Mouse (Mus musculus) hindbrain, embryonic 14.5 days (tissue): ENCODE results near the gene Myo16. TPM values are rescaled to one million over a fixed set of nuclear protein-coding genes. Genes with fewer than 3 reads are reported as not detected.

Experiments
- ATAC-seq: fragments of 200-750 bp; cut with Nextera tagmentation; 2 replicates; pipeline ENCODE4 v1.8.0; 2017; ENCODE audit warnings: moderate number of reproducible peaks, mild to moderate bottlenecking, moderate TSS enrichment, moderate library complexity; ENCODE audit not compliant: low FRiP score
- DNase-seq: peaks from one replicate; pipeline ENCODE4 v3.0.0-alpha.2; 2015; ENCODE audit warnings: low spot score
- H3K27ac ChIP-seq: fragments of 300-500 bp; sonication (generic); 2 replicates; pipeline ENCODE4 v1.5.1; 2014; ENCODE audit warnings: mild to moderate bottlenecking, moderate library complexity
- H3K27me3 ChIP-seq: fragments of 300-500 bp; sonication (generic); 2 replicates; pipeline ENCODE4 v1.6.1; 2014; ENCODE audit warnings: mild to moderate bottlenecking, low read length, mixed read lengths; ENCODE audit not compliant: control insufficient read depth, insufficient read depth
- H3K36me3 ChIP-seq: fragments of 300-500 bp; sonication (generic); replicated peaks from 2 replicates; pipeline ENCODE4 v1.6.1; 2014; ENCODE audit not compliant: control insufficient read depth, insufficient read depth
- H3K4me1 ChIP-seq: fragments of 300-500 bp; sonication (generic); replicated peaks from 2 replicates; pipeline ENCODE4 v1.6.1; 2014; ENCODE audit warnings: antibody characterized with exemption, low read length, mixed read lengths; ENCODE audit not compliant: control insufficient read depth, insufficient read depth
- H3K4me2 ChIP-seq: fragments of 300-500 bp; sonication (generic); replicated peaks from 2 replicates; pipeline ENCODE4 v1.6.1; 2014; ENCODE audit warnings: mild to moderate bottlenecking, moderate library complexity
- H3K4me3 ChIP-seq: fragments of 300-500 bp; sonication (generic); replicated peaks from 2 replicates; pipeline ENCODE4 v1.5.1; 2014; ENCODE audit warnings: mild to moderate bottlenecking, low read length
- H3K9ac ChIP-seq: fragments of 300-500 bp; sonication (generic); 2 replicates; pipeline ENCODE4 v1.6.1; 2014
- H3K9me3 ChIP-seq: fragments of 300-500 bp; sonication (generic); 2 replicates; pipeline ENCODE4 v1.6.1; 2016; ENCODE audit warnings: low read length; ENCODE audit not compliant: control insufficient read depth
- WGBS: fragments of 180-500 bp; shearing (Covaris S2); extraction: QIAGEN DNeasy Blood & Tissue Kit; methylation state at CpG from one replicate; pipeline ENCODE4 v1.1.7; 2014; 5-methylcytosine and 5-hydroxymethylcytosine counted together
- polyA plus RNA-seq: library from polyadenylated mRNA; unstranded; fragments of >200 nt; fragmentation: Nextera tagmentation; extraction: Ambion mirVana; gene quantifications from 2 replicates; pipeline ENCODE4 v1.2.1, GENCODE M21; 2014

Gene Myo16
- polyA plus RNA-seq, 1 experiment from 2014 or later = 6.7 TPM

- DNase-seq (no peak), ATAC-seq (no peak)
- H3K9me3 ChIP-seq = no peaks in the 10 kb centered on the region
- WGBS = 51% methylated on average over 13 of the region's 13 CpGs
- H3K4me2 ChIP-seq = no peak overlapping the region
- 0 out of 2 replicates have a peak overlapping the region, but pooled peaks have one; percentile 11 for H3K9ac ChIP-seq
- no peaks in the 10 kb centered on the region for H3K27me3 ChIP-seq
- H3K4me3 ChIP-seq = no peak overlapping the region
- H3K36me3 ChIP-seq = no peaks in the 10 kb centered on the region
- H3K4me1 ChIP-seq = 0 out of 2 replicates have a peak, but pooled peaks cover 6% of the 10 kb centered on the region
- H3K27ac ChIP-seq = no peak overlapping the region; the same call in 1 of the 2 replicates
Measured at GRCm38 (mm10) chr8:10363654-10364406, 210.1 kb downstream of the Myo16 start.

GRCm38 (mm10) chr8:10366141-10366540 is 212.4 kb downstream of the Myo16 start:
- Histone ChIP-seq H3K9me3 (no peaks in the 10 kb centered on the region), H3K4me1 (0 out of 2 replicates have a peak, but pooled peaks cover 6% of the 10 kb centered on the region), H3K27me3 (no peaks in the 10 kb centered on the region), H3K36me3 (no peaks in the 10 kb centered on the region), H3K27ac (no peak overlapping the region), H3K9ac (no peak overlapping the region), H3K4me2 (no peak overlapping the region), H3K4me3 (no peak overlapping the region)
- DNase-seq = no peak
- WGBS = 95% methylated on average over 9 of the region's 9 CpGs
- ATAC-seq = no peak

GRCm38 (mm10) chr8:10372571-10372970 is 218.9 kb downstream of the Myo16 start:
- Histone ChIP-seq H3K4me3 (no peak overlapping the region), H3K9ac (no peak overlapping the region), H3K27ac (no peak overlapping the region), H3K4me1 (no peaks in the 10 kb centered on the region), H3K9me3 (no peaks in the 10 kb centered on the region), H3K27me3 (no peaks in the 10 kb centered on the region), H3K4me2 (no peak overlapping the region), H3K36me3 (no peaks in the 10 kb centered on the region)
- 93% methylated on average over 2 of the region's 2 CpGs for WGBS
- DNase-seq (no peak), ATAC-seq (no peak)

GRCm38 (mm10) chr8:10387143-10387542 is 233.4 kb downstream of the Myo16 start:
- 71% methylated on average over 1 of the region's 1 CpGs for WGBS
- peaks cover 7% of the 10 kb centered on the region for H3K4me1 ChIP-seq
- no peak overlapping the region for H3K4me2 ChIP-seq
- no peak overlapping the region for H3K9ac ChIP-seq
- H3K4me3 ChIP-seq = no peak overlapping the region
- no peaks in the 10 kb centered on the region for H3K27me3 ChIP-seq
- DNase-seq (no peak), ATAC-seq (no peak)
- no peaks in the 10 kb centered on the region; the same call in 1 of the 2 replicates for H3K36me3 ChIP-seq
- no peak overlapping the region for H3K27ac ChIP-seq
- no peaks in the 10 kb centered on the region for H3K9me3 ChIP-seq

GRCm38 (mm10) chr8:10391096-10391683 is 237.5 kb downstream of the Myo16 start:
- Histone ChIP-seq H3K9me3 (no peaks in the 10 kb centered on the region), H3K36me3 (no peaks in the 10 kb centered on the region; the same call in 1 of the 2 replicates), H3K4me2 (no peak overlapping the region), H3K4me3 (no peak overlapping the region), H3K27me3 (no peaks in the 10 kb centered on the region), H3K9ac (no peak overlapping the region), H3K4me1 (peaks cover 24% of the 10 kb centered on the region), H3K27ac (no peak overlapping the region)
- no peak for ATAC-seq
- WGBS = 32% methylated on average over 7 of the region's 7 CpGs
- no peak for DNase-seq

GRCm38 (mm10) chr8:10391913-10392312 is 238.2 kb downstream of the Myo16 start:
- H3K36me3 ChIP-seq = no peaks in the 10 kb centered on the region; the same call in 1 of the 2 replicates
- no peak for ATAC-seq
- no peak for DNase-seq
- 0 out of 2 replicates have a peak overlapping the region, but pooled peaks have one; percentile 32 for H3K27ac ChIP-seq
- H3K4me3 ChIP-seq = no peak overlapping the region
- WGBS = 18% methylated on average over 6 of the region's 6 CpGs
- H3K9me3 ChIP-seq = no peaks in the 10 kb centered on the region
- peaks cover 24% of the 10 kb centered on the region for H3K4me1 ChIP-seq
- H3K27me3 ChIP-seq = no peaks in the 10 kb centered on the region
- H3K4me2 ChIP-seq = no peak overlapping the region
- no peak overlapping the region for H3K9ac ChIP-seq

- no peak for ATAC-seq
- Histone ChIP-seq H3K9ac (no peak overlapping the region), H3K4me3 (no peak overlapping the region), H3K4me1 (peaks cover 24% of the 10 kb centered on the region), H3K27me3 (no peaks in the 10 kb centered on the region), H3K27ac (peak overlapping the region; percentile 43; the same call in 1 of the 2 replicates), H3K4me2 (no peak overlapping the region), H3K9me3 (no peaks in the 10 kb centered on the region), H3K36me3 (peaks cover 5% of the 10 kb centered on the region)
- WGBS = 52% methylated on average over 2 of the region's 2 CpGs
- DNase-seq = no peak
Measured at GRCm38 (mm10) chr8:10394506-10394905, 240.8 kb downstream of the Myo16 start.

GRCm38 (mm10) chr8:10395146-10395545 is 241.4 kb downstream of the Myo16 start:
- peak overlapping the region; percentile 41; the same call in 1 of the 2 replicates for H3K27ac ChIP-seq
- DNase-seq (no peak), ATAC-seq (no peak)
- H3K9ac ChIP-seq = no peak overlapping the region
- 46% methylated on average over 7 of the region's 7 CpGs for WGBS
- H3K4me3 ChIP-seq = no peak overlapping the region
- H3K27me3 ChIP-seq = no peaks in the 10 kb centered on the region
- no peaks in the 10 kb centered on the region for H3K9me3 ChIP-seq
- H3K36me3 ChIP-seq = peaks cover 5% of the 10 kb centered on the region
- peaks cover 24% of the 10 kb centered on the region for H3K4me1 ChIP-seq
- no peak overlapping the region for H3K4me2 ChIP-seq

GRCm38 (mm10) chr8:10402606-10403005 is 248.9 kb downstream of the Myo16 start:
- ATAC-seq = no peak
- no peak overlapping the region for H3K27ac ChIP-seq
- H3K27me3 ChIP-seq = no peaks in the 10 kb centered on the region
- H3K4me2 ChIP-seq = no peak overlapping the region
- H3K36me3 ChIP-seq = peaks cover 18% of the 10 kb centered on the region; the same call in 1 of the 2 replicates
- H3K9ac ChIP-seq = no peak overlapping the region
- H3K4me3 ChIP-seq = no peak overlapping the region
- H3K9me3 ChIP-seq = no peaks in the 10 kb centered on the region
- 11% methylated on average over 4 of the region's 4 CpGs for WGBS
- no peaks in the 10 kb centered on the region for H3K4me1 ChIP-seq
- peak; percentile 93 for DNase-seq
